Mouse (Mus musculus): ENCODE data around the gene Tle6. TPM values are rescaled to one million over a fixed set of nuclear protein-coding genes. Genes with fewer than 3 reads are reported as not detected.

Tle6 gene
- polyA plus RNA-seq, 1 experiment from 2014 or later: 4.8 TPM

DNA sequence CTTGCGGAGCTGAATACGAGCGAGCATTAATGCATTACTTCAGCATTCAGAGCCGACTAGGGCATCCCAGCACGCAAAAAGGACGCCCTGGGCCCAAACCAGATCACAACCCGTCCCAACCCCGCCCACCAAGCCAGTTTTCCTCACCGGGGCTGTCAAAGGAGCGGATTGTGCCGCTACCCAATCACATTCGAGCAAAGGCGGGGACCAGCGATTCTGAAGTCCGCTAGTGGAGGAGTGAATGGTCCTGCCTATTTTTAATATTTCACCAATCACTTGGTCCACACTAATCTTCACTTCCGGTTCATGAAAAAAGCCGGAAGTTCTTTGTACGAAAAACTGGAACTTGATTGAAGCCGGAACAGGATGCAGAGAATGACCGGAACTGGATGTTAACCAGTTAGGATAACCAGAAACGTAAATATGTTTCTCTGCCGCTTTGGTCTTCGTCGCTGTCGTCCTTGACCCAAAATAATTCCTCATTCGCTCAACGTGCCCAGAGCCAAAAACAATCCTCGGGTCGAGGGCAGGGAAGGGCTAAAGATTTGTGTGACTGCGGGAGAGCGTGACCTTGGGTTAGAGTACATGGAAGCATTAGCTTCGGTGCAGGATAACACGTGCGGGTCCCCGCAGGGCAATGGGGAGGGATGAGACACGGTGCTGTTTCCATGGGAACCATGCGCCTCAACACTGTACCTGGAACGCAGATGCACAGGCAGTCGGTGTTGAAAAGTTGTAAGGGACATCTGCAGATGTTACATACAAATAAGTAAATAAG lies 5.3 kb upstream of the Tle6 start, which contains the start of gene BC025920:
Gene BC025920 (plus strand): TSS at position 297 of the 778 bp plus-strand sequence.
- no peaks in the 10 kb centered on the region for H3K9me3 ChIP-seq (ENCODE audit: control insufficient read depth, low read length)
- peak within 1 kb of the TSS; percentile 64 for H3K9ac ChIP-seq
- H3K4me3 ChIP-seq (replicated peaks; ENCODE audit: low read length): peak within 1 kb of the TSS; percentile 46
- 0 out of 2 replicates have a peak, but pooled peaks cover 5% of the 10 kb centered on the region for H3K27me3 ChIP-seq (ENCODE audit: control insufficient read depth, insufficient read depth, low read length)
- under 1% methylated on average over 39 of the region's 39 CpGs for WGBS
- H3K4me2 ChIP-seq (replicated peaks): peak within 1 kb of the TSS; percentile 80
- ATAC-seq (ENCODE audit: low FRiP score): peak; percentile 91
- H3K27ac ChIP-seq: peak within 1 kb of the TSS; percentile 90
- H3K36me3 ChIP-seq (replicated peaks; ENCODE audit: control insufficient read depth, insufficient read depth): no peaks in the 10 kb centered on the region
- peak; percentile 93 for DNase-seq (ENCODE audit: low spot score)
- H3K4me1 ChIP-seq (replicated peaks; ENCODE audit: control insufficient read depth, insufficient read depth, low read length): peaks cover 13% of the 10 kb centered on the region

DNA sequence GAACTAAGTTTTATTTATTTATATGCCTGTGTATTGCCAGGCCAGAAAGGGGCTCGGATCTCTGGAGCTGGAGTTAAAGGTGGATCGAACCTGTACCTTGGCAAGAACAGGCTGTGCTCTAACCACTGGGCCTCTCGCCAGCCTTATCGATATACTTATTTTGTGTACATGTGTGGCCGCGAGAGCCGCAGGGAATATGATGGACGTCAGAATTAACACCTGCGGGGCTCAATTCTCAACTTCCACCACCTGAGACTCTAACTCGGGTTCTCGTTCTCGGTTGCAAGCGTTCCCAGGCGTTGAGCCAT lies 4.7 kb upstream of the Tle6 start:
- DNase-seq (ENCODE audit: low spot score): no peak
- no peaks in the 10 kb centered on the region for H3K36me3 ChIP-seq (replicated peaks; ENCODE audit: control insufficient read depth, insufficient read depth)
- H3K4me2 ChIP-seq (replicated peaks): peak overlapping the region; percentile 69
- peaks cover 15% of the 10 kb centered on the region for H3K4me1 ChIP-seq (replicated peaks; ENCODE audit: control insufficient read depth, insufficient read depth, low read length)
- no peaks in the 10 kb centered on the region for H3K9me3 ChIP-seq (ENCODE audit: control insufficient read depth, low read length)
- H3K27me3 ChIP-seq (ENCODE audit: control insufficient read depth, insufficient read depth, low read length): 0 out of 2 replicates have a peak, but pooled peaks cover 5% of the 10 kb centered on the region
- peak overlapping the region; percentile 34 for H3K4me3 ChIP-seq (replicated peaks; ENCODE audit: low read length)
- ATAC-seq (ENCODE audit: low FRiP score): 0 out of 2 replicates have a peak, but pooled peaks have one; percentile 9
- H3K9ac ChIP-seq: peak overlapping the region; percentile 57
- H3K27ac ChIP-seq: peak overlapping the region; percentile 90
- WGBS: 1% methylated on average over 14 of the region's 14 CpGs

DNA sequence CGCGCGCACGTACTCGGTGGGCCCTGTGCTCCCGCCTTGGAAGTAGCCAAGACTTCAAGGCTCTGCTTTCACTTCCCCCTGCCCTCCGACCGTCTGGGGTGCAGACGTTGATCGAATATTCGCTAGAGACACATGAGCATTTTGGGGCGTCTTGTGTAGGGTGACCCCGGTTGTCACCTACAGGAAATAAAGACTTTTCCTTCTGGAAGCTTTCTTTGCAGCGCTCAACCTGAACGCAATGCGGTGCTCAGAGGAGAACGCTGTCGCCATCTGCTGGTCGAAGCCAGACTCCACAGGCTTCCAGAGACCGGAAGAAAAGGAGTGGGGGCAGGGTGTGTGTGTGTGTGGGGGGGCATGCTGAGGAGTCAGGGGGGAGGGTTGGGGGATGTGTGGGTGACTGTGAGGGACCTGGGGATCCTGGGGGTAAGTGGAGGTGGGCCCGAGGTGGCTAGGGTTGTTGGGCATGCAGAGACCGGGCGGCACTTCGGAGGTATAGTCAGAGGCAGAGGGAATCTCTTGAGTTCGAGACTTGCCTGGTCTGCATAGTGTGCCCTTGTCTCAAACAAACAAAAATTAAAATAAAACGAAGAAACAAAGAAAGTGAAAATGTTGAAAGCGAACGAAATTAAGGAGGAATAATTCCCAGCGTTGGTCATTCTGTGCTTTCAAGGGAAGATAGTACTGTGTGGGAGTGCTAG lies 4.2 kb upstream of the Tle6 start:
- WGBS: 19% methylated on average over 29 of the region's 29 CpGs
- no peaks in the 10 kb centered on the region for H3K9me3 ChIP-seq (ENCODE audit: control insufficient read depth, low read length)
- peak; percentile 25 for ATAC-seq (ENCODE audit: low FRiP score)
- H3K4me1 ChIP-seq (replicated peaks; ENCODE audit: control insufficient read depth, insufficient read depth, low read length): peaks cover 16% of the 10 kb centered on the region
- H3K9ac ChIP-seq: peak overlapping the region; percentile 57
- DNase-seq (ENCODE audit: low spot score): peak; percentile 93
- 0 out of 2 replicates have a peak, but pooled peaks cover 5% of the 10 kb centered on the region for H3K27me3 ChIP-seq (ENCODE audit: control insufficient read depth, insufficient read depth, low read length)
- H3K36me3 ChIP-seq (replicated peaks; ENCODE audit: control insufficient read depth, insufficient read depth): no peaks in the 10 kb centered on the region
- H3K4me2 ChIP-seq (replicated peaks): peak overlapping the region; percentile 69
- peak overlapping the region; percentile 34 for H3K4me3 ChIP-seq (replicated peaks; ENCODE audit: low read length)
- peak overlapping the region; percentile 90 for H3K27ac ChIP-seq

DNA sequence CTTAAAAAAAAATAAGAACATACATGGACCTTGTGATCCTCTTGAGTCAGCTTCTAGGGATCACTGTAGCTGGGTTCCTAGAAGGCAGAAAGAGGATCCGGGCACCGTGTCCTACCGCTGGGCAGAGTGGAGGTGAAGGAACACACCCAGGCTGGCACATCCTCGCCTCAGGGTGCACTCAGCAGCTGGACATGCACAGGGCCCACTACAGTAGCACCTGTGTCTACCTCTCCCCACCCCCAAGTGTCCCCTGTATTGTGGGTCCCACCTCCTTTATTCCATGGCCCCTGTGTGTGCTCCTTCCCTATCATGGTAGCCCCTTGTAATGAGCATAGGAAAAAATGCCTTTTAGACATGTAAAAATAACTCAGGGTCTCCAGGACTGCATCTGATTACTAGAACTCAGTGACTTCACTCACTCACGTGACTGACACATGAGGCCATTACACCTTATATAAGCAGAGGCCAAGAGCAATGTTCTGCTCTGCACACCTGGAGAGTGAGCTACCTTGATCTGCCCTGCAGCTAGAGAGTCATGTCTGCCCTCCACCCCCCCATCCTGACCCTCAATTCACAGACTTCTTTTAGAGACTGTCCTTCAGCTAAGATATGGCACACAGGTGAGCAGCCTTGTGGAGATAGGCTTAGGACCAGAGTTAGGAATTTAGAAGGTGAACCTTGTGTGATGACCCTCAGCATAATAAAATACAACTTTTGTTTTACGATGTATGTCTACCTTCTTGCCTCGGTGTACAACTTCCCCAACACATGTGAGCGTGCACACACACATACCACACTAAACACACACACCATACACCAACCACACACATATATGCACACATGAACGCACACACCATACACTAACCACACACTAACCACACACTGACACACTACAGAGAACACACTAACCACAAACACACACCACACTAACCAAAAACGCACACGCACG lies 3.4 kb upstream of the Tle6 start:
- no peaks in the 10 kb centered on the region for H3K9me3 ChIP-seq (ENCODE audit: control insufficient read depth, low read length)
- H3K9ac ChIP-seq: no peak overlapping the region
- H3K27me3 ChIP-seq (ENCODE audit: control insufficient read depth, insufficient read depth, low read length): peaks cover 8% of the 10 kb centered on the region; the same call in 1 of the 2 replicates
- peaks cover 16% of the 10 kb centered on the region for H3K4me1 ChIP-seq (replicated peaks; ENCODE audit: control insufficient read depth, insufficient read depth, low read length)
- H3K36me3 ChIP-seq (replicated peaks; ENCODE audit: control insufficient read depth, insufficient read depth): no peaks in the 10 kb centered on the region
- no peak overlapping the region for H3K4me3 ChIP-seq (replicated peaks; ENCODE audit: low read length)
- no peak overlapping the region for H3K27ac ChIP-seq
- no peak for DNase-seq (ENCODE audit: low spot score)
- peak overlapping the region; percentile 69 for H3K4me2 ChIP-seq (replicated peaks)
- 79% methylated on average over 12 of the region's 12 CpGs for WGBS
- ATAC-seq (ENCODE audit: low FRiP score): peak; percentile 5; the same call in 1 of the 2 replicates

DNA sequence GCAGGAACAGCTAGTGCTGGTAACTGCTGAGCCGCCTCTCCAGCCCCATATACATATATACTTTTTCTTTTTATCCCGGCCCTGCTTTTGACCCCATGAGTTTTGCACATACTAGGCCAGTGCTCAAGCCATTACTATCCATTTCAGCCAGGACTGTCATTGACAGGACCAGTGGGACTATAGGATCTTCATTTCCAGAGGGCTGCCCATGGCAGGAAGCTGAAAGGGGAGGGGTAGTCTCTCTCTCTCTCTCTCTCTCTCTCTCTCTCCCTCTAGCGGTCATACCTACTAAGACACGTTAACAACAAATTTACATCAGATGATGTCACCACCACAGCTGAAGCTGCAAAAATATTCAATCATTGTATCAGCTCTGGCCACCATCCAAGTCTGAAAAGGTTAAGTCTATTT lies 1.9 kb upstream of the Tle6 start:
- peak; percentile 78 for DNase-seq (ENCODE audit: low spot score)
- Histone ChIP-seq H3K27me3 (ENCODE audit: control insufficient read depth, insufficient read depth, low read length) (peaks cover 13% of the 10 kb centered on the region; the same call in 1 of the 2 replicates), H3K36me3 (replicated peaks; ENCODE audit: control insufficient read depth, insufficient read depth) (no peaks in the 10 kb centered on the region), H3K9me3 (ENCODE audit: control insufficient read depth, low read length) (no peaks in the 10 kb centered on the region), H3K9ac (no peak overlapping the region), H3K4me2 (replicated peaks) (no peak overlapping the region), H3K27ac (no peak overlapping the region), H3K4me3 (replicated peaks; ENCODE audit: low read length) (no peak overlapping the region), H3K4me1 (replicated peaks; ENCODE audit: control insufficient read depth, insufficient read depth, low read length) (peaks cover 17% of the 10 kb centered on the region)
- no peak for ATAC-seq (ENCODE audit: low FRiP score)
- WGBS: 16% methylated on average over 4 of the region's 4 CpGs

DNA sequence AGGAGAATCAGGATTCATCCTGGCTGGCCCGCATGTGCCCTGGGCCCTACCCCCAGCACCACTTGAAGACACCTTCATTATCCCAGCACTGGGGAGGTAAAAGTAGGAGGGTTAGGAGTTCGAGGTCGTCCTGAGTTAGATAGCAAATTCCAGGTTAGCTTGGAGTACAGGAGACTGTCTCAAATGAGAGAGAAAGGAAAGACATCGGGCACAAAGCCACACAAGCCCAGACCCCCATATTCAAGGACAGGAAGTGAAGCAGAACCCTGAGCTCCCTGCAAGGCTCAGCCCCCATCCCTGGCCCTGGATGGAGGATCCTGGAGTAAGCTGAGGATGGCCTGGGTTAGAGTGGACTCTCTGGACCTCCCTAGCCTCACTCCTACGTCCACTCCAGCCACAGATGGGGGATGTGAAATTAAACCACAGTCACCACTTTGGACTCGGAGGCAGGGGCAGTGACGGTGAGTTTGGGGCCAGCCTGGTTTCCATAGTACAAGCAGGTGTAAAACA lies 578 bp upstream of the Tle6 start:
- ATAC-seq (ENCODE audit: low FRiP score) (no peak), DNase-seq (ENCODE audit: low spot score) (no peak)
- H3K27ac ChIP-seq: no peak overlapping the region
- H3K4me1 ChIP-seq (replicated peaks; ENCODE audit: control insufficient read depth, insufficient read depth, low read length): peaks cover 23% of the 10 kb centered on the region
- H3K4me2 ChIP-seq (replicated peaks): peak overlapping the region; percentile 48
- no peaks in the 10 kb centered on the region for H3K36me3 ChIP-seq (replicated peaks; ENCODE audit: control insufficient read depth, insufficient read depth)
- no peak overlapping the region for H3K9ac ChIP-seq
- H3K9me3 ChIP-seq (ENCODE audit: control insufficient read depth, low read length): no peaks in the 10 kb centered on the region
- 22% methylated on average over 7 of the region's 7 CpGs for WGBS
- H3K27me3 ChIP-seq (ENCODE audit: control insufficient read depth, insufficient read depth, low read length): peaks cover 13% of the 10 kb centered on the region; the same call in 1 of the 2 replicates
- no peak overlapping the region for H3K4me3 ChIP-seq (replicated peaks; ENCODE audit: low read length)

DNA sequence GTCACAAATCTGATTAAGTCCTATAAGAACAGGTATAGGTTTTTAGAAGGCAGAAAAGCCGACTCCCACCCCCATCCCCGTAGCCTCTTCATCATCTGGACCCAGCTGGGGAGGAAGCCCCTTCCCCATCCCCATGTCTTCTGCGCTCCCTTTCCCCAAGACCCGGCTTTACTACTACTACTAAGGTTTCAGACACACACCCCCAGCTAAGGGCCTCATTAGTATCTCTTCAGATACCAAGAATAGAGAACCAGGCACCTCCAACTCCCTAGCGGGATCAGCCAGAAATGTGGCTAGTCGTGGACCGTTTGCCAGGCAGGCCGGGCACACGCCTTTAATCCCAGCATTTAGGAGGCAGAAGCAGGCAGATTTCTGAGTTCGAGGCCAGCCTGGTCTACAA lies 777 bp downstream of the Tle6 start:
- DNase-seq (ENCODE audit: low spot score) (no peak), ATAC-seq (ENCODE audit: low FRiP score) (no peak)
- Histone ChIP-seq H3K9ac (no peak overlapping the region), H3K36me3 (replicated peaks; ENCODE audit: control insufficient read depth, insufficient read depth) (no peaks in the 10 kb centered on the region), H3K4me2 (replicated peaks) (no peak overlapping the region), H3K27me3 (ENCODE audit: control insufficient read depth, insufficient read depth, low read length) (peaks cover 20% of the 10 kb centered on the region), H3K27ac (no peak overlapping the region), H3K4me1 (replicated peaks; ENCODE audit: control insufficient read depth, insufficient read depth, low read length) (peaks cover 30% of the 10 kb centered on the region), H3K9me3 (ENCODE audit: control insufficient read depth, low read length) (no peaks in the 10 kb centered on the region), H3K4me3 (replicated peaks; ENCODE audit: low read length) (no peak overlapping the region)
- 52% methylated on average over 10 of the region's 10 CpGs for WGBS

DNA sequence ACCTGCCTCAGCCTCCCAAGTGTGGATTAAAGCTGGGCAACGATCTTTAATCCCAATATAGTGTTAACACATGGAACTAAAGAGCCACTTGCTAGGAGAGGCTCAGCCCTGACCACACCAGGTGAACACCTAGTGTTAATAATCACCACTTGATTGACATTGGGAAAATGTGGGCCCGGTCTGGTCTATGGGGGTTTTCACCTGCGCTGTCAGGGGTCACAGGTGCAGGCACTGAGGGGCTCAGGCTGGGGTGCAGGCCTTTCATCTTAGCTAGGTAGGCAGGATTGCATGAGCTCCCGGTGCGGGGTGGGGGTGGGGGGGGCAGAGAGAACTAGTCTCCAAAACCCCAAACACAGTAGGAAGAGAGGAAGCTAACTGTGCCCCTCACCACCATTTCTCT lies 1.2 kb downstream of the Tle6 start:
- H3K27me3 ChIP-seq (ENCODE audit: control insufficient read depth, insufficient read depth, low read length): peaks cover 25% of the 10 kb centered on the region
- no peak overlapping the region for H3K4me3 ChIP-seq (replicated peaks; ENCODE audit: low read length)
- H3K9me3 ChIP-seq (ENCODE audit: control insufficient read depth, low read length): no peaks in the 10 kb centered on the region
- H3K9ac ChIP-seq: no peak overlapping the region
- H3K36me3 ChIP-seq (replicated peaks; ENCODE audit: control insufficient read depth, insufficient read depth): no peaks in the 10 kb centered on the region
- no peak overlapping the region for H3K4me2 ChIP-seq (replicated peaks)
- DNase-seq (ENCODE audit: low spot score): no peak
- WGBS: 81% methylated on average over 5 of the region's 5 CpGs
- H3K27ac ChIP-seq: no peak overlapping the region
- ATAC-seq (ENCODE audit: low FRiP score): no peak
- peaks cover 30% of the 10 kb centered on the region for H3K4me1 ChIP-seq (replicated peaks; ENCODE audit: control insufficient read depth, insufficient read depth, low read length)
